Mouse (Mus musculus) E14TG2a.4 (cell line): ENCODE results near the gene Pcsk1n.

ENCODE experiments used
- CTCF ChIP-seq: conservative IDR thresholded peaks from 2 replicates; pipeline ENCODE4 v1.5.1; 2014; ENCODE audit warnings: low read length
- POU5F1 ChIP-seq: IDR thresholded peaks from 2 replicates; pipeline ENCODE4 v1.6.1; 2014; ENCODE audit warnings: low read length, borderline replicate concordance

DNA sequence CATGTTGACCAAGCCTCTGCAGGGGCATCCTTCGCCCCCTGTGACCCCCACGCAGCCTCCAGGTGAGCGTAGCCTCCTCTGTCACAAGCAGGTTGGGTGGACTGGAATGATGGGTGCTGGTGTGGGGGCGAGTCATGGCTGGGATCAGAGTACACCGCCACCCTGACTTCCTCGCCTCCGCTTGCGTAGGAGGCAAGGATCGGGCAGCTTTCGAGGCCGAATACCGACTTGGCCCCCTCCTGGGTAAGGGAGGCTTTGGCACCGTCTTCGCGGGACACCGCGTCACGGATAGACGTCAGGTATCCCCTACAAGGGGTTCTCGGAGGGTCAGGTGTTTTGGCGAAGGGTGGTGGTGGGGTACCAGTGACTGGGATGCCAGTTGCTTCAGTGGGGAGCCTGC is 41.1 kb upstream of the Pcsk1n start:
- TF ChIP-seq CTCF (no peak), POU5F1 (no peak)
